Mouse (Mus musculus) olfactory bulb, adult 2 months (tissue): ENCODE measurements around the gene Prune2.

ENCODE experiments used
- CTCF ChIP-seq: fragments of 200-500 bp; IDR thresholded peaks from 2 replicates; pipeline ENCODE4 v1.5.1; 2012; ENCODE audit warnings: low read depth, mild to moderate bottlenecking, low read length, moderate library complexity; ENCODE audit not compliant: insufficient read depth
- POLR2A ChIP-seq: fragments of 200-500 bp; IDR thresholded peaks from 2 replicates; pipeline ENCODE4 v1.6.1; 2012; ENCODE audit warnings: mild to moderate bottlenecking, low read depth, low read length, moderate library complexity; ENCODE audit not compliant: insufficient read depth

- no peak for TF ChIP-seq POLR2A
- TF ChIP-seq CTCF: no peak
Observed at GRCm38 (mm10) chr19:17272988-17273387, 317.1 kb downstream of the Prune2 start.
